Mouse (Mus musculus) frontal cortex, adult (tissue): ENCODE measurements around the gene Bub3.
A peak's percentile ranks its signal among the peaks of the same experiment; 100 is the strongest.

Source experiments
- ATAC-seq: cut with Nextera tagmentation; 2 replicates; pipeline ENCODE4 v1.9.2; 2017; ENCODE audit warnings: mild to moderate bottlenecking, moderate library complexity, mixed read lengths; ENCODE audit not compliant: low TSS enrichment

The Bub3 gene

GRCm38 (mm10) chr7:131556116-131556515, 3.9 kb upstream of the Bub3 start:
- ATAC-seq: no peak

GRCm38 (mm10) chr7:131556541-131557271, 3.3 kb upstream of the Bub3 start:
- no peak for ATAC-seq

DNA sequence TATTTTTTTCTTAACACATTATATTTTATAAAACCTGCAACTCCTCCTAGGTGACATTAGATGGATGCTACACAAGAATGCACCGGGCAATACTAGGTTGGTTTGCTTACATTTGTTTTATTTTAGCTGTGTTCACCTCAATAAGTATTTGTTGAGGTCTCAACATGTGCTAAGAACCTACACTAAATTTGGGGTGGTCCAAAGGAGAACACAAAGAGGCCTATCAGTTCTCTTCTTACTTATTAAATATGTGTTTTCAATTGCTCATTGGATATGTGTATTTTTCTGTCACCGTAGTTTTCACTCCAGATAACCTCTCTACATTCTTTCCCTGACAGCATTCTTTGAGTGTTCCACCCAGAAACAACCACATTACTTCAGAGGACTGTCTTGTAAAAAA, 2.3 kb upstream of the Bub3 start:
- ATAC-seq: no peak

GRCm38 (mm10) chr7:131560697-131561042, 648 bp downstream of the Bub3 start:
- no peak; the same call in 1 of the 2 replicates for ATAC-seq

DNA sequence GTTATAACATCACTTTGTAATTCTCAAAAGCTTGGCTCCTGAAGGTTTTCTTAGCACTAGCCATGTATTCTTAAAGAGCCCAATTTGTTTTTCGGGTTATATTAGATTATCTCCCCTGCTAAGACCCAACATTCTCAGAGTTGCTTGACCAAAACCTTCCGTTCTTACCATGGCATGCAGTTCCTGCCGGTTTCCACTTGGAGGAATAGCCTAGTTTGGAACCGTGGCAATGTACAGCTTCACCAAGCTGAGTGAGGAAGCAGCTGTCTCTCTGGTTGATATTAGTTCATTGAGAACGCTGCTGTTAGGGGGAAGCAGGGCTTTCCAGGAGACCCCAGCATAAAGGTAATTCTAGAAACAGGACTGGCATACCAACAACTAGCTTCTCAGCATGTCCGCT, 15.2 kb downstream of the Bub3 start:
- no peak for ATAC-seq

- ATAC-seq: no peak
These were observed 22.2 kb downstream of the Bub3 start for GRCm38 (mm10) chr7:131582178-131582577.

DNA sequence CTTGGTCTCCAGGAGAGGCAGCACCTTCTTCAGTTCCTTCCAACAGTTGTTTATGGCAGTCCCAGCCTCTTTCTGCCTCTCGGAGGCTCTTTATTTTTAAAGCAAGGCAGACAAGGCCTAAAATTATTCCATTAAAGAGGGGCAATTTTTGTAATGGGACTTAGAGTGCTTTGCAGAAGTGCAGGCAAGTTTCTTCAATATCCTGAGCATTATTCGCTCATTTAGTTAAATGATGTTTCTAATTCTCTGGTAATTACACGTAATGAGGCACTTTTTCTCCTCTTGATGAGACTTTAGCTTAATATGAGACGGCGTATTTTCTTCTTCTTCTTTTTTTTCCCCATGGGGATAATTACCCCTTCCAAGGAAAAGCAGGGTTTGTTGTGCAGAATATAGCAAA, 25.5 kb downstream of the Bub3 start:
- no peak for ATAC-seq

DNA sequence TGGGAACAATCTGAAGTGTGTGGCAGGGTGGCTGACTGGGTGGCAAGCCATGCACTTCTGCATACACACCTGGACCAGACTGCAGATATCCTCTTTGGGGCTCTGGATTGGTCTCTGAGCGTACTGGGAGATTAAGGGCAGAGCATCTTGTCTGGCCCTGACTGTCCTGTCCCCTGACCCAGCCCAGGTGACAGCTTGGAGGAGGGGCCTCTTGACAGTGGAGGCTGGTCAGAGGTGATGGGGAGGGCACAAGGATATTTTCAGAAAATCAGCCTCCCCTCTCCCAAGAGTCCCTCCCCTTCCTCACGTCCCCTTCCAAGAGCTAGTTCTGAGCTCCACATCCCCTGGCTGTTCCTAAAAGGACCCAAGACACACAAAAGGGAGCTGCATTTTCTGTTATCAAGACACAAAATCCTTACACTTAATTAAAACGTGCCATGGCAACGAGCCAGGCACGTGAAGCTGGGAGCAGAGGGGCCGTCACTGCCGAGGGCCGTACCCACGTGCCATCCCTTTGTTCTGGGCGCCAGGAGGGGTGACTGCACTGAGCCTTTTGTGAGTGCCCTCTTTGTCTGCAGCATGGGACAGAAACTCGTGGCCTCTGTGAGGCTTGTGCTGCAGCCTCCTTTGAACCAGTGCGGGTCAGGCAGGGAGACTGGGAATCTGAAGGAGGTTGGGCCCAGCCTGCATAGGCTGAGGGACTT, 37.9 kb downstream of the Bub3 start:
- peak; percentile 34; the same call in 1 of the 2 replicates for ATAC-seq

DNA sequence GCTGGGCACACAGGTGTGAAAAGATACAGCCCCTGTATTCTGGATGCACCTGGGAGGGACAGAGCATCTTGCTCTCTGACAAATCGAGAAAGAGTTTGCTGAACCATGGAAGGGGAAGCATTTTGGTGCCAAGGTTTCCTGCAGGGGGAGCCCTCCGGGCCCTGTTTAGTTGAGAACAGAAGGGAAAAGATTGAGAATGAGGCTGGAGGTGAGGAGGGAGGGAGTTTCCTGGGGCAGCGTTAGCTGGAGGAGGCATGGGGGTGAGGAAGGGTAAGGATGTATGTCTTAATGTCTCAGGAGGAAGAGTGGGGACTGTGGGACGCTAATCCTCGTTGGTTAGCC, 38.4 kb downstream of the Bub3 start:
- peak; percentile 72; the same call in 1 of the 2 replicates for ATAC-seq

GRCm38 (mm10) chr7:131602106-131602505, 42.1 kb downstream of the Bub3 start:
- no peak for ATAC-seq

DNA sequence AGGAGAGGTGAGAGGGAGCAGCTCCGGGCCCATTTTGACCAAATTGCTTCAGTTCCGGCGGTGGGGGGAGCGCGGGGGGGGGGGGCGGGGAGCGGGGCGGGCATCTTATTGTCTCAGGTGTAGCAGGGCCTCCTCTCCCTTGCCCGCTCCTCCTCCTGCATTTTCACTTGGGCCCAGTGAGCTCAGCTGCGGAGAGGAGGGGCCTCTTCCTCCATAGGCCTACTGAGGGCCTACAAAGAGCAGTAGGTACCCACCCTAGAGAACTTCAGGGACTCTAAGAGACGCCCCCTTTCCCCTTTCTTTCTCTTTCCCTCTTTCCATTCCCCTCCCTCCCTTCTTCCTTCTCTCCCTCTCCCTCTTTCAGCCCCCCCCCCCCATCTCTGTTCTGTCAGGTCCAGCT, 43.2 kb downstream of the Bub3 start:
- ATAC-seq: no peak

GRCm38 (mm10) chr7:131604946-131605345, 44.9 kb downstream of the Bub3 start:
- ATAC-seq: no peak

- peak; percentile 23; the same call in 1 of the 2 replicates for ATAC-seq
These were observed 45.5 kb downstream of the Bub3 start for GRCm38 (mm10) chr7:131605481-131605880.

- no peak for ATAC-seq
These were observed 48.0 kb downstream of the Bub3 start for GRCm38 (mm10) chr7:131608049-131608448.

DNA sequence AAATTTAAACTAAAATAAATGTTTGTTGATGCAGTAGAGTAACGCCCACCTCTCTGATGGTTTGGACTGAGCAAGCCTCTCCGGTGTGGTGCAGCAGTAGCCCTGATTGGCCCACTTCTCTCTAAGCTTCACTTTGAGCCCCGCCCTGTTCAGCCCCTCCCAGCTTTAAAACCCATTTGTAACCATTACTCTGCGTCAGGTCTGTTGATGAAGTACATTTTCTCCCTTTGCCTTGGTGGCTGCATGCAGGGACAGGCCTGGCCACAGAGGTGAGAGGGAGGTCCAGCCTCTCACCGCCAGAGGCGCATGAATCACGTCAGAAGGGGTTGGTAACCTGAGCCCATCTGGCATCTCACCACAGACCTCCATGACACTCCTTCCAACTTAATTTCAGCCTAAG, 49.7 kb downstream of the Bub3 start:
- ATAC-seq: no peak
